Mouse (Mus musculus): ENCODE data around the gene Asic2. TPM values are rescaled to one million over a fixed set of nuclear protein-coding genes. Genes with fewer than 3 reads are reported as not detected.

Asic2 gene
- polyA plus RNA-seq, 1 experiment from 2014 or later = 0.35 TPM

DNA sequence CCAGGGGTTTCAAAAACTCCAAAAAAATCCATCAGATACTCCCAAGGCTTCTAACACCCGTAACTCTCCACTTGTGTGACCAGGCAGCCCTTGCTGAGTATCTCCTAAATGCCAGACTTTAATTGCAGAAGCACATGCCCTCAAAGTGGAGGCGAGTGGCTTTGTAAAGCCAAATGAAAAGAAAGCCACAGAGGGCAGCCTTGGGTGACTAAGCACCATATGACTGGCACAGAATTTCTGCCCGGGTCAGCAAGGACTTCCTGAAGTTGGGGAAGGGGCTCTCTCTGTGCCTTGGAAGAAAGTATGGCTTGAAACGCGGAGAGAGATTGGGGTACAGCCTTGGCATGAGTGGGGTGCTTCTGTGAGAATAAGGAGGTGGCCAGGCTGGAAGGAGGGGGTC lies 28.8 kb upstream of the Asic2 start:
- Histone ChIP-seq H3K27ac (replicated peaks) (no peak overlapping the region), H3K4me2 (replicated peaks) (no peak overlapping the region), H3K4me3 (replicated peaks) (no peak overlapping the region), H3K9ac (no peak overlapping the region), H3K36me3 (no peaks in the 10 kb centered on the region), H3K27me3 (peaks cover 12% of the 10 kb centered on the region), H3K4me1 (no peaks in the 10 kb centered on the region), H3K9me3 (replicated peaks) (no peaks in the 10 kb centered on the region)
- ATAC-seq (ENCODE audit: insufficient number of reproducible peaks, low FRiP score, low TSS enrichment, low read depth) = no peak
- 88% methylated on average over 5 of the region's 5 CpGs for WGBS

DNA sequence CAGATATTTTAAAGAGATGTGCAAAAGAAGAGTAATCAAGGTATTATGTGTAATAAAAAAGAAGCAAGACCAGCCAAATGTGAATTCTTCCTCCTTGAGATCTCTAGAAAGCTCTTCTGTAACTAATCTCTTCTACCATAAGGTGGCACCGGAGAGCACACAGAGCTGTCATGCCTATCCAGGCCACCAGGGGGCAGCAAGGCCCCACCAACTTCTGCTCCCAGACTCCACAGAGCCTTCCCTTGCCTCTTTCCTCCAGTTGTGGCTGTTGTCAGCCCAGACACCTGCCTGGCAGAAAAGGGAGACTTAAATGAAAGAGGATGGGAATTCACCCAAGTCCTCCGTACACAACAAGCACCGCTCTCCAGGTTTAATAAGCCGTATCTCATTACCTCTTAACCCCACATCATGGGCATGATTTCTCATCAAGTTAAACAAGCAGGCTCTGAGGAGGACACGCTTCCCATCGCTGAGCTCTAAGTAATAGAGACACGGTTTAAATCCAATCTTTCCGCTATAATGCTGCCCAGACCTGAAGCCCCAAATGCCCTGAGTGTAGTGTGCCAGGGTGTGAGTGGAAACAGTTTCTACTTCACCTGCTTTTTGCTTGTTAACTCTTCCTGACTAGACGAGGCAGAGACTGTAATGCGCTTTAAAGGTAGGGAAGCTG lies 28.1 kb upstream of the Asic2 start:
- peaks cover 12% of the 10 kb centered on the region for H3K27me3 ChIP-seq
- no peak overlapping the region for H3K4me3 ChIP-seq (replicated peaks)
- H3K4me2 ChIP-seq (replicated peaks) = no peak overlapping the region
- 35% methylated on average over 10 of the region's 10 CpGs for WGBS
- H3K4me1 ChIP-seq = no peaks in the 10 kb centered on the region
- H3K9ac ChIP-seq = no peak overlapping the region
- no peak overlapping the region for H3K27ac ChIP-seq (replicated peaks)
- no peaks in the 10 kb centered on the region for H3K36me3 ChIP-seq
- no peaks in the 10 kb centered on the region for H3K9me3 ChIP-seq (replicated peaks)
- ATAC-seq (ENCODE audit: insufficient number of reproducible peaks, low FRiP score, low TSS enrichment, low read depth) = peak; percentile 54; the same call in 1 of the 2 replicates

DNA sequence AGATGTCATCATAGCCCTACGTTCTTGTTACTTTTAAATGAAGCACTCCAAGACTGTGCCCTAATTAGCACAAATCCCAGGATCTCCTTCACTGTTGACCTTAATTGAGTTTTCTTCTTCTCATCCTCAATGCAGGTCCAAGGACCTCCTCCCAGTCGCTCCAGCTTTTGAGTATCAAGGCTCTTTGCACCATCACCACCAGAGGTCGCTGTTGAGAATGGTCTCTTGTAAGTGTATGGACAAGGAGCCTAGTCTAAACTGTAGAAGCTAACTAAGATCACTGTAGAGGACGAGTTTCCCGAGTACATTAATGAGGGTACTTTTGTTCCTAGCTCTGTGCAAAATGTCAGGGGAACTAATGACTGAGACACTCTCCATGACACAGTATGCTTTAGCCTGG lies 14.9 kb upstream of the Asic2 start:
- no peak for ATAC-seq (ENCODE audit: insufficient number of reproducible peaks, low FRiP score, low TSS enrichment, low read depth)
- 38% methylated on average over 5 of the region's 5 CpGs for WGBS
- Histone ChIP-seq H3K27ac (replicated peaks) (no peak overlapping the region), H3K36me3 (no peaks in the 10 kb centered on the region), H3K9ac (no peak overlapping the region), H3K4me1 (no peaks in the 10 kb centered on the region), H3K4me2 (replicated peaks) (no peak overlapping the region), H3K27me3 (peaks cover 2% of the 10 kb centered on the region; the same call in 1 of the 2 replicates), H3K9me3 (replicated peaks) (no peaks in the 10 kb centered on the region), H3K4me3 (replicated peaks) (no peak overlapping the region)

DNA sequence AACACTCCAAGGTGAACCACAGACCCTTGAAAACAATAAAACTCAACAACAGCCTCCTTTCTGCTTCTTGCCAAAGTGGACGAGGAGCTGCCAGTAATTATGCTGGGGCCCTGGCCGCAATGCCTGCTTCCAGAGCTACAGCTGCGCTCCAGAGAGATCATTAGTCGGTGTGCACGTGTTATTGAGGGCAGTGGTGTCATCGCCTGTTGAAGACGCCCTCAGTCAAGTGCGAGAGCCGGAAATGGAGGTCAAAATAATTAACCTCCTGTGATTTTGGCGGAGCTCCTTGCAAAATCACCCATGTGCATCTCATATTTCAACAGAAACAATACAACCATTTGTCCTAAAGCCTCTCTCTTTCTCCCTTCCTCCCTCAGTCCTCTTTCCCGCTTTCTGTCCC lies 13.9 kb upstream of the Asic2 start:
- 25% methylated on average over 11 of the region's 11 CpGs for WGBS

DNA sequence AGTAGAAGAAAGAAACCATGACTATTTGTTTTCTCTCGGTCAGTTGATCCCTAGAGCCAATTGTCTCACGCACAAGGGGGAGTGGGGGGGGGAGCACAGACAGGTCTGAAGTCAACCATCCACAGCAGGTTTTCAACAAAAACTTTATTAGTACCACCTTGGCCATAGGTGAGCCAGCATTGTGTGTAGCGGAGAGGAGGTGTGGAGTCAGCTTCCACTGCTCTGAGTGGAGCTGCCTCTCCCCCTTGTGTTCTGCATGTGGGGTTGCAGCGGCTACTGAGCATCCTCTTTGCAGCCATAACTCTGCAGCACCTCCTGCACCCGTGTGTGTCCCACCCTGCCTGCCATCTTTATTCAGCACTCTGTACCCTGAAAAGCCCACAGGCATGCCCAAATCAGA lies 6.3 kb upstream of the Asic2 start:
- Histone ChIP-seq H3K36me3 (no peaks in the 10 kb centered on the region), H3K27me3 (peaks cover 10% of the 10 kb centered on the region), H3K4me3 (replicated peaks) (no peak overlapping the region), H3K4me1 (no peaks in the 10 kb centered on the region), H3K27ac (replicated peaks) (no peak overlapping the region), H3K9me3 (replicated peaks) (no peaks in the 10 kb centered on the region), H3K9ac (no peak overlapping the region), H3K4me2 (replicated peaks) (no peak overlapping the region)
- WGBS = 19% methylated on average over 5 of the region's 5 CpGs
- no peak for ATAC-seq (ENCODE audit: insufficient number of reproducible peaks, low FRiP score, low TSS enrichment, low read depth)

More for the DNA sequence above, 13.9 kb upstream of the Asic2 start:
- Histone ChIP-seq H3K4me3 (replicated peaks) (no peak overlapping the region), H3K9ac (no peak overlapping the region), H3K27ac (replicated peaks) (no peak overlapping the region), H3K27me3 (peaks cover 2% of the 10 kb centered on the region), H3K4me2 (replicated peaks) (no peak overlapping the region), H3K4me1 (no peaks in the 10 kb centered on the region), H3K9me3 (replicated peaks) (no peaks in the 10 kb centered on the region), H3K36me3 (no peaks in the 10 kb centered on the region)
- ATAC-seq (ENCODE audit: insufficient number of reproducible peaks, low FRiP score, low TSS enrichment, low read depth) = no peak

DNA sequence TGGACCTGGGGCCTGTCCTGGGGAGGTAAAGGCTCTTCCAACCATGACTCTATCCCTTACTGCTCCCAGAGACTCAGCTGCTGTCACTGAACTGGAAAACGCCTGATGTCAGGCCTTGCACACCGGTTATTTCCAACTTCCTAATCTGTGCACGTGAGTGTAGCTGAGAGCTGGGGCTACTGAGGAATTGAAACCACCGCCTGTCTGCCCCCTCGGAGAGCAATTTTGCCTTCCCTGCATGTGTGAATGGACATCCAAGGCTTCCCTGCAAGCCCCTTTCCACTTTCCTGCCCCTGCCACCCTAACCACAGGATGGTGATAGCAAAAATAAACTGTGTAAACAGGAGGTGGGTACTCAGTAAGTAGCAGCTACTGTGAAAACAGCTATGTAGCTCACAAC lies 5.4 kb upstream of the Asic2 start:
- Histone ChIP-seq H3K27me3 (peaks cover 19% of the 10 kb centered on the region), H3K9ac (no peak overlapping the region), H3K4me2 (replicated peaks) (no peak overlapping the region), H3K27ac (replicated peaks) (no peak overlapping the region), H3K4me3 (replicated peaks) (no peak overlapping the region), H3K36me3 (no peaks in the 10 kb centered on the region), H3K4me1 (peaks cover 1% of the 10 kb centered on the region), H3K9me3 (replicated peaks) (no peaks in the 10 kb centered on the region)
- WGBS = 40% methylated on average over 5 of the region's 5 CpGs
- ATAC-seq (ENCODE audit: insufficient number of reproducible peaks, low FRiP score, low TSS enrichment, low read depth) = no peak

DNA sequence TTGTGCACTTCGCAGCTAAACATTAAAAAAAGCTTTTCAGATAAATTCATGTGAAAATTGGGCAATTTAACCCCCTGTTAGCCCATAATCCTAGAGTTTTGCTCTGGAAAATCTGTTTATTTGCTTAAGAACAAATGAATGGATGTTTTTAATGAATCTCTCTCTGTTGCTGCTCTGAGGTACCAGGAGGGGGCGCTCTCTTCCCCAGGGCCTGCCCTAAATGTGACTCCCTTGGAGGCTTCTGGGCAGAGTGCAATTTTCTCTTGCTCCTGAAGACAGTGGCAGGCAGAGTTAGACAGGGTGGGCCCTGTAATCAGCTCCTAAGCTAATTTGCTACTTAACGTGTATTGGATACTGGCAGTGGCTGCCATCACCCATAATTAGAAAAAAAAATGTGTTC lies 3.8 kb upstream of the Asic2 start:
- Histone ChIP-seq H3K4me3 (replicated peaks) (no peak overlapping the region), H3K27ac (replicated peaks) (no peak overlapping the region), H3K4me2 (replicated peaks) (no peak overlapping the region), H3K36me3 (no peaks in the 10 kb centered on the region), H3K27me3 (peaks cover 36% of the 10 kb centered on the region), H3K9ac (no peak overlapping the region), H3K9me3 (replicated peaks) (no peaks in the 10 kb centered on the region), H3K4me1 (peaks cover 5% of the 10 kb centered on the region)
- WGBS = 36% methylated on average over 3 of the region's 3 CpGs
- ATAC-seq (ENCODE audit: insufficient number of reproducible peaks, low FRiP score, low TSS enrichment, low read depth) = no peak

DNA sequence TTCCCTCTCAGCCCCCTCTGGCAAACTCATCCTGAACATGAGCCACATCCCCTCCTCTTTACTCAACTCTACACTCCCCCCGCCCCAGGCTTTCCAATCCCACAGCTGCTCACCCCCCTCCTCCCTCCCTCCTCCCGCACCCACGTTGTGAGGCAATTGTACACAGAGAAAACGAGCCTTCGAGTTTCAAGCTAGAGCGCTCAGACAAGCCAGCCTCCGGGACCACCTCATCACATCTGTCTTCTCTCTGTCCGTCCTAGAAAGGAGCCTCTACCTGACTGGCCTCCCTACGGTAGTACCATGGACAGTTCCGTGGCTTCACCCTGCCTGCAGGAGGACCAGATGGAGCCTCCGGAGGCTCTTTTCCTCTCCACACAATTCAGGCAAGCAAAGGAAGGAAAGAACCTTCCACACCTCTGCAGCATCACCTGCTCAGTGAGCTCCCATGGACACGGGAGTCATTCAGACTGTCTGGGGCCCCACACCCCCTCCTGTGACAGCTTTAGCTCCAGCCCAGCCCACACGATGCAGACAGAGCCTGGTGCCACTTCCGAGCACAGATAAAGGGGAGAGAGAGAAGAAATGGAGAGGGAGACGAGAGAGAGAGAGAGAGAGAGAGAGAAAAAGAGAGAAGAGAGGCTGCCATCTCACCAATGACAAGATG lies 1.5 kb downstream of the Asic2 start:
- no peak overlapping the region for H3K4me2 ChIP-seq (replicated peaks)
- H3K27me3 ChIP-seq = peaks cover 56% of the 10 kb centered on the region
- H3K36me3 ChIP-seq = no peaks in the 10 kb centered on the region
- 6% methylated on average over 15 of the region's 15 CpGs for WGBS
- no peak overlapping the region for H3K27ac ChIP-seq (replicated peaks)
- H3K9ac ChIP-seq = no peak overlapping the region
- no peak for ATAC-seq (ENCODE audit: insufficient number of reproducible peaks, low FRiP score, low TSS enrichment, low read depth)
- H3K4me1 ChIP-seq = peaks cover 5% of the 10 kb centered on the region
- no peak overlapping the region for H3K4me3 ChIP-seq (replicated peaks)
- H3K9me3 ChIP-seq (replicated peaks) = no peaks in the 10 kb centered on the region

DNA sequence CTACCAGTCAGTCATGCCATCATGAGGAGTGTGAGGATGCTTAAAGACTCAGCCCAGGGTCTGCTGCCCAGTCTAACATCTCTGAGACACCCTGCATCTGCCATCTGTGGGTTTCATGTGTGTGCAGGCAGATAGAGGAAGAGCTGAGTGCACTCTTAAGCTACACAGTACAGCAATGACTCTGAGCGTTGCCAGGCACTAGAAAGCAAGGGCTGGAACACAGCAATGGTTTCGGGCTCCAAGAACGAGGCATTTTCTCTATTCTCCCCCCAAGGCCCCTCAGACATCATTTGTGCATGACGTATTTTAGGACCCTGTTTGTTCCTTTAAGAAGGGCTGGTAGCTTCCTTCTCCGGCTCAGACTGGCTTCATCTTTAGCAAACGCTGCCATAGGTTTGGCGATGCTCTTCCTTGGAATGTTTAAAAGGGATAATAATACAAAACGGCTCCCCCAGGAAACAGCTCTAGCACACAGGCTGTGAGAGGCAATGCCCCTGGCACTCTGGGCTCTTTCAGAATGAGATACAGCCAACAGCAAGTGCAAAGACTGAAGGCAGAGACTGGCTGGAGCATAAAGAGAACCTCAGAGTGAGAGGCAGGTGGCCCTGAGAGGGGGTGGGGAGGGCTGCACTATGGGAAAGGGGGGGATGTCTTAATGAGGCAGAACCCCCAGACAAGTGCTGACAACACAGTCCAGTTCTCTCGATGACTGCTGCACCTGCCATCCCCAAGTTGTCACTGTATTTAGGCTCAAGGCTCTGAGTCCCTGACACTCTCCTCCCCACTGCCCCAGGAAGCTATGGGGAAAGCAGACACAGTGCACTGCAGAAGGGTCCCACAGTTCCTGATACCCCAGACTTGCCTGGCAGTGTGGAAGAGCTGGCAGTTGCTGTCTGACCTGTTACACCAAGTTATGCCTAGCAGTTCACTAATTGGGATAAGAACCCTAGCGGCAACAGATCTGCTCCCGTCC lies 2.3 kb downstream of the Asic2 start:
- Histone ChIP-seq H3K36me3 (no peaks in the 10 kb centered on the region), H3K9me3 (replicated peaks) (no peaks in the 10 kb centered on the region), H3K27ac (replicated peaks) (no peak overlapping the region), H3K4me3 (replicated peaks) (no peak overlapping the region), H3K9ac (no peak overlapping the region), H3K4me2 (replicated peaks) (no peak overlapping the region), H3K4me1 (peaks cover 5% of the 10 kb centered on the region), H3K27me3 (peaks cover 55% of the 10 kb centered on the region)
- 53% methylated on average over 11 of the region's 11 CpGs for WGBS
- ATAC-seq (ENCODE audit: insufficient number of reproducible peaks, low FRiP score, low TSS enrichment, low read depth) = no peak

DNA sequence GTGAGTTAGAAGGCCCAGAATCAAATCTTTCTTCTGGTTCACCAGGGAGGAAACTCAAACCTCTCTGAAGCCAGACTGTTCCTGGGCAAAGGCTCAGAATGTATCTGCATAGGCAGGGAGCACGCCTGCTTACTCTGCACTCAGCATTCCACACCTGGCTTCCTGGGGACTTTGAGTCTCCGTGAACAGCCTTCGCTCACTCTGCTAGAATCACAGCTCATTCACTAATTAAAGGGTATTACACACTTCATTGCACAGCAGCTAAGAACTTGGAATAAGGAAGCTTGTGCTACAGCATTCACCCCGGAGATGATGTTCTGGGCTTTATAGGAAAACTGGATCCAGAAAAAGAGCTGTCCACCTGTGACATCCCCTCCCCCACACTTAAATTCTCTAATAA lies 3.7 kb downstream of the Asic2 start:
- Histone ChIP-seq H3K4me2 (replicated peaks) (no peak overlapping the region), H3K9ac (no peak overlapping the region), H3K9me3 (replicated peaks) (no peaks in the 10 kb centered on the region), H3K27me3 (peaks cover 45% of the 10 kb centered on the region), H3K36me3 (no peaks in the 10 kb centered on the region), H3K4me3 (replicated peaks) (no peak overlapping the region), H3K4me1 (peaks cover 5% of the 10 kb centered on the region), H3K27ac (replicated peaks) (no peak overlapping the region)
- ATAC-seq (ENCODE audit: insufficient number of reproducible peaks, low FRiP score, low TSS enrichment, low read depth) = no peak
- WGBS = 76% methylated on average over 4 of the region's 4 CpGs

DNA sequence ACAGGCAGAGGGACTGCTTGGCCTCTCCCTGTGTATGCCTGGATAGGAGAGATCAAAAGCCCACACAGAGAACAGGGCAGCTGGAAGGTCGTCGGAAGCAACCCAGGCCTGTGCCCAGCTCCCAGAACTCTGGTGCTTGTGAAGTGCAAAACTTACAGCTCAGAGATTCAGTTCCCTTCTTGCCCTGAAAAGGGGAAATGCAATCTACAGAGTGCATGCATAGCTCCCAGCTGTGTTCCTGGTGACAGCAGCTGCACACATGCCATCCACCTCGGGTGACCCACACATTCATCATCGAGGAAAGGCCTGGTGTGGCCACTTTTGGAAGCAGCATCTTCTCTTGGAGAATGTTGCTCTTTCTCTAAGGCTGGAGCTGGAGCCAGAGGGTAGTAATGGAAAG lies 13.9 kb downstream of the Asic2 start:
- Histone ChIP-seq H3K4me1 (no peaks in the 10 kb centered on the region), H3K27ac (replicated peaks) (no peak overlapping the region), H3K9ac (no peak overlapping the region), H3K4me2 (replicated peaks) (no peak overlapping the region), H3K36me3 (no peaks in the 10 kb centered on the region), H3K9me3 (replicated peaks) (no peaks in the 10 kb centered on the region), H3K27me3 (no peaks in the 10 kb centered on the region), H3K4me3 (replicated peaks) (no peak overlapping the region)
- no peak for ATAC-seq (ENCODE audit: insufficient number of reproducible peaks, low FRiP score, low TSS enrichment, low read depth)
- 56% methylated on average over 4 of the region's 4 CpGs for WGBS
